Mouse (Mus musculus) mouse trophoblast stem cell (cell line): ENCODE measurements around the gene Lrp6.

Experiments used
- in situ Hi-C, 2 experiments: fragments of 300-500 bp; cut with MseI, MboI; formaldehyde crosslinking; loops; 2 replicates in 1 of 2; 3 replicates in 1 of 2; pipeline ENCODE4 v1.15.1; 2025

Lrp6 gene

GRCm38 (mm10) chr6:134533021-134533420 is 33.7 kb downstream of the Lrp6 start:
- in situ Hi-C loops: no loop called here

- in situ Hi-C loops: no loop called here
Measured at GRCm38 (mm10) chr6:134531950-134532349, 34.8 kb downstream of the Lrp6 start.

GRCm38 (mm10) chr6:134529340-134529739 is 37.4 kb downstream of the Lrp6 start:
- in situ Hi-C loops: no loop called here

GRCm38 (mm10) chr6:134528396-134528795 is 38.4 kb downstream of the Lrp6 start:
- in situ Hi-C loops: no loop called here

- in situ Hi-C loops: no loop called here
Measured at GRCm38 (mm10) chr6:134527596-134528128, 39.1 kb downstream of the Lrp6 start.

- in situ Hi-C loops: no loop called here
Measured at GRCm38 (mm10) chr6:134526821-134527595, 39.8 kb downstream of the Lrp6 start.

- in situ Hi-C loops: no loop called here
Measured at GRCm38 (mm10) chr6:134526275-134526674, 40.5 kb downstream of the Lrp6 start.

GRCm38 (mm10) chr6:134521411-134521810 is 45.4 kb downstream of the Lrp6 start:
- in situ Hi-C loops: no loop called here

- in situ Hi-C loops: no loop called here
Measured at GRCm38 (mm10) chr6:134520821-134521220, 45.9 kb downstream of the Lrp6 start.

- in situ Hi-C loops: no loop called here
Measured at GRCm38 (mm10) chr6:134518450-134518849, 48.3 kb downstream of the Lrp6 start.

- in situ Hi-C loops: no loop called here
Measured at GRCm38 (mm10) chr6:134517141-134517540, 49.6 kb downstream of the Lrp6 start.

GRCm38 (mm10) chr6:134515416-134515815 is 51.3 kb downstream of the Lrp6 start:
- in situ Hi-C loops: no loop called here

- in situ Hi-C loops: no loop called here
Measured at GRCm38 (mm10) chr6:134513896-134514510, 52.8 kb downstream of the Lrp6 start.

- in situ Hi-C loops: no loop called here
Measured at GRCm38 (mm10) chr6:134513011-134513410, 53.8 kb downstream of the Lrp6 start.

GRCm38 (mm10) chr6:134512478-134512877 is 54.3 kb downstream of the Lrp6 start:
- in situ Hi-C loops: no loop called here

- in situ Hi-C loops: no loop called here
Measured at GRCm38 (mm10) chr6:134511118-134511517, 55.6 kb downstream of the Lrp6 start.

GRCm38 (mm10) chr6:134510280-134510679 is 56.5 kb downstream of the Lrp6 start:
- in situ Hi-C loops: no loop called here

GRCm38 (mm10) chr6:134509731-134510226 is 57.0 kb downstream of the Lrp6 start:
- in situ Hi-C loops: no loop called here

- in situ Hi-C loops: no loop called here
Measured at GRCm38 (mm10) chr6:134504866-134505265, 61.9 kb downstream of the Lrp6 start.

- in situ Hi-C loops: no loop called here
Measured at GRCm38 (mm10) chr6:134502335-134502734, 64.4 kb downstream of the Lrp6 start.

- in situ Hi-C loops: no loop called here
Measured at GRCm38 (mm10) chr6:134500381-134501162, 66.2 kb downstream of the Lrp6 start.

- in situ Hi-C loops: no loop called here
Measured at GRCm38 (mm10) chr6:134499089-134499488, 67.7 kb downstream of the Lrp6 start.
